Comparison of ENCODE assay signal across 23 mouse cellular contexts in the genomic region with DNA sequence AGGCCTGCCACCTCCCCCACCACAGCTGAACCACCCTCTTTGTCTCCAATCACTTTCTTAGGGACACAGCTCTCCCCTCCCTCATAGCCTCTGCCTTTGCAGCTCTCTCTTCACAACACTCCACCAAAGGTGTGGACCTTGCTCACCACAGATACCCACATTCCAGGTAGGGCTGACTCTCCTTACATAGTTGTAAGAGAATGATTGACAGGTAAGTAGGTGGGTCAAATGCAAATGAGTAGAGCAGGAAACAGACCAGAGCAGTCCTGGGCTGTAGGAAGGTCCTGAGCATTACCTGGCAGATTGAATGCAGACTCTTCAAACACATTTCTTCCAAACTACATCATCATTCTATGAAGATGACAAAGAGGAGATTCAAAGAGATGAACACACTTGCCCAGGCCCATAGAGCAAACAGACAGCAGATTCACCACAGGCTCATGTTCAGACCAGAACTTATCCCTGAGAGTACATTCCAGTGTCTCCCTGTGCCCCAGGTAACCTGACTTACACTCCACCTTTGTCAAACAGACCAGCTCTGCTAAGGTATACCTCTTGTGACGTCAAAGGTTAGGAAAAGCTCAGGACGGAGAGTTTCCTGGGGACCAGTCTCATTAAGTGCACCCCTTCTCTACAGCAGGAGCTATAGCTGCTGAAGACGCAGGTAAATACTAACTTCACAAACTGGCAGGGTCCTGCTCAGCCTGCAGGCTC. TPM values are rescaled to one million over a fixed set of nuclear protein-coding genes. Genes with fewer than 3 reads are reported as not detected.
DNase-seq lines count a peak whose midpoint lies in the region; ATAC-seq and TF ChIP-seq lines count a peak whose summit lies in the region.
"Had no signal": no experiment of that assay in that cellular context is flagged by ENCODE, and none has a peak within 500 bp of the region (broad histone marks: within the 10 kb centered on the region; RNA-seq: fewer than 3 reads in every experiment).

No protein-coding gene starts in this region.

- H3K4me2 ChIP-seq in kidney, embryonic 15.5 days = no peak overlapping the region
- no peak overlapping the region for H3K4me2 ChIP-seq in lung, postnatal 0 days (replicated peaks; ENCODE audit: low read depth, low read length)
- H3K4me2 ChIP-seq in midbrain, postnatal 0 days (ENCODE audit: low read depth, low read length, poor library complexity, severe bottlenecking) = no peak overlapping the region
- H3K4me2 ChIP-seq: forebrain, embryonic 15.5 days; heart, embryonic 13.5 days; liver, embryonic 13.5 days had no signal

- no peak for TF ChIP-seq CTCF in kidney, adult 2 months (conservative IDR thresholded peaks at IDR 0.05; ENCODE audit: insufficient read depth, insufficient read length, low read depth, low read length)
- no peak for TF ChIP-seq CTCF in lung, postnatal 0 days (IDR thresholded peaks at IDR 0.05)
- TF ChIP-seq CTCF in midbrain, postnatal 0 days (IDR thresholded peaks at IDR 0.05) = no peak

- peak; percentile 39 for DNase-seq in kidney, adult 2 months
- peak; percentile 82 for DNase-seq in lung, postnatal 0 days (ENCODE audit: low spot score)
- DNase-seq in lung, adult 18-20 months = no peak
- peak; percentile 71 for DNase-seq in large intestine, adult 2 months (ENCODE audit: low read depth, low spot score)
- no peak for DNase-seq in midbrain, postnatal 0 days (ENCODE audit: low spot score)
- no peak for DNase-seq in cerebellum, adult 9-10 months
- DNase-seq: adrenal gland, postnatal 10 days; cerebellum, adult 18-20 months; heart, postnatal 4 days; layer of hippocampus, postnatal 36 days; liver, embryonic 13.5 days; right cerebral cortex, adult 18-20 months; thymus, postnatal 14 days had no signal

- ATAC-seq in kidney, embryonic 15.5 days (replicated peaks; ENCODE audit: low FRiP score) = no peak
- peak; percentile 91 for ATAC-seq in lung, postnatal 0 days
- no peak for ATAC-seq in midbrain, postnatal 0 days (ENCODE audit: low FRiP score)
- ATAC-seq: forebrain, embryonic 15.5 days; hindbrain, postnatal 0 days; midbrain, embryonic 16.5 days had no signal

- H3K9ac ChIP-seq in kidney, embryonic 15.5 days = no peak overlapping the region
- H3K9ac ChIP-seq in lung, postnatal 0 days (replicated peaks; ENCODE audit: low read depth) = no peak overlapping the region
- no peak overlapping the region for H3K9ac ChIP-seq in midbrain, postnatal 0 days (replicated peaks; ENCODE audit: low read length, poor library complexity, severe bottlenecking)
- H3K9ac ChIP-seq: forebrain, embryonic 15.5 days; heart, embryonic 13.5 days; liver, embryonic 13.5 days had no signal

- 0 out of 2 replicates have a peak, but pooled peaks have one; percentile 1 for TF ChIP-seq EP300 in lung, postnatal 0 days (IDR thresholded peaks at IDR 0.05)

- H3K36me3 ChIP-seq in kidney, adult 2 months (ENCODE audit: control insufficient read depth, insufficient read depth, low read length) = no peaks in the 10 kb centered on the region
- H3K36me3 ChIP-seq in kidney, embryonic 15.5 days = no peaks in the 10 kb centered on the region
- no peaks in the 10 kb centered on the region for H3K36me3 ChIP-seq in lung, postnatal 0 days (ENCODE audit: insufficient read depth, low read length)
- no peaks in the 10 kb centered on the region for H3K36me3 ChIP-seq in midbrain, postnatal 0 days (ENCODE audit: insufficient read depth, low read length)
- H3K36me3 ChIP-seq: forebrain, embryonic 15.5 days; heart, embryonic 13.5 days; liver, embryonic 13.5 days had no signal

- H3K4me1 ChIP-seq in kidney, adult 2 months (ENCODE audit: control insufficient read depth, insufficient read depth, low read length) = no peaks in the 10 kb centered on the region
- no peaks in the 10 kb centered on the region for H3K4me1 ChIP-seq in kidney, embryonic 15.5 days
- H3K4me1 ChIP-seq in lung, postnatal 0 days (ENCODE audit: insufficient read depth, low read depth, low read length) = no peaks in the 10 kb centered on the region; the same call in 1 of the 2 replicates
- H3K4me1 ChIP-seq in midbrain, postnatal 0 days (ENCODE audit: insufficient read depth, low read length) = no peaks in the 10 kb centered on the region
- H3K4me1 ChIP-seq: forebrain, embryonic 15.5 days; heart, embryonic 13.5 days; liver, embryonic 13.5 days had no signal

- no peak overlapping the region for H3K27ac ChIP-seq in kidney, adult 2 months (ENCODE audit: insufficient read depth, low read depth, low read length)
- H3K27ac ChIP-seq in kidney, embryonic 15.5 days = no peak overlapping the region
- peak overlapping the region; percentile 81 for H3K27ac ChIP-seq in lung, postnatal 0 days (ENCODE audit: low read length)
- no peak overlapping the region for H3K27ac ChIP-seq in midbrain, postnatal 0 days (ENCODE audit: low read depth, low read length)
- H3K27ac ChIP-seq: forebrain, embryonic 15.5 days; heart, embryonic 13.5 days; hindbrain, postnatal 0 days; liver, embryonic 13.5 days had no signal

- H3K9me3 ChIP-seq in kidney, embryonic 15.5 days (replicated peaks) = no peaks in the 10 kb centered on the region
- H3K9me3 ChIP-seq in lung, postnatal 0 days (ENCODE audit: low read length) = no peaks in the 10 kb centered on the region
- no peaks in the 10 kb centered on the region for H3K9me3 ChIP-seq in midbrain, postnatal 0 days (ENCODE audit: low read length)
- H3K9me3 ChIP-seq: forebrain, embryonic 15.5 days; heart, embryonic 13.5 days; liver, embryonic 13.5 days had no signal

- no peak overlapping the region for H3K4me3 ChIP-seq in kidney, adult 2 months (ENCODE audit: insufficient read depth, low read depth, low read length)
- no peak overlapping the region for H3K4me3 ChIP-seq in kidney, embryonic 15.5 days (replicated peaks)
- H3K4me3 ChIP-seq in lung, postnatal 0 days (ENCODE audit: low read depth, low read length) = no peak overlapping the region
- H3K4me3 ChIP-seq in midbrain, postnatal 0 days (ENCODE audit: low read depth, low read length) = no peak overlapping the region
- H3K4me3 ChIP-seq: forebrain, embryonic 15.5 days; heart, embryonic 13.5 days; liver, embryonic 13.5 days had no signal

- H3K27me3 ChIP-seq in kidney, adult 2 months (replicated peaks; ENCODE audit: control insufficient read depth, insufficient read depth, low read length) = no peaks in the 10 kb centered on the region
- no peaks in the 10 kb centered on the region for H3K27me3 ChIP-seq in kidney, embryonic 15.5 days
- no peaks in the 10 kb centered on the region for H3K27me3 ChIP-seq in lung, postnatal 0 days (replicated peaks; ENCODE audit: insufficient read depth, low read length)
- no peaks in the 10 kb centered on the region for H3K27me3 ChIP-seq in midbrain, postnatal 0 days (ENCODE audit: insufficient read depth, low read length)
- H3K27me3 ChIP-seq: forebrain, embryonic 15.5 days had no signal

- WGBS in kidney, adult 2 months = 80% methylated on average over 3 of the region's 3 CpGs
- 74% methylated on average over 3 of the region's 3 CpGs for whole genome bisulfite sequencing in kidney, embryonic 15.5 days
- WGBS in lung, postnatal 0 days = 49% methylated on average over 3 of the region's 3 CpGs
- WGBS in large intestine, adult 2 months = 40% methylated on average over 3 of the region's 3 CpGs
- WGBS in midbrain, postnatal 0 days = 71% methylated on average over 3 of the region's 3 CpGs

- TF ChIP-seq POLR2A in kidney, adult 2 months (IDR thresholded peaks at IDR 0.05; ENCODE audit: low read depth, low read length) = no peak

RNA-seq across cellular contexts. Expression of a gene that starts 8.2 kb away (rescaled TPM):
- 0.57 and 1.0 TPM in 2 replicates for polyA plus RNA-seq in kidney, adult 2 months (2012; rRNA removed)
- 1.2 and 1.3 TPM in 2 replicates for polyA plus RNA-seq in kidney, embryonic 15.5 days (2015; fragmentation: Nextera tagmentation; extraction: Ambion mirVana)
- polyA plus RNA-seq in lung, postnatal 0 days (2015; fragmentation: Nextera tagmentation; extraction: Ambion mirVana) = 6.4 and 6.6 TPM in 2 replicates
- 0.19 and 0.22 TPM in 2 replicates for polyA plus RNA-seq in large intestine, adult 2 months (2012; rRNA removed)
- total RNA-seq in midbrain, postnatal 0 days (2014; rRNA removed) = 0.16 and 1.3 TPM in 2 replicates
- polyA plus RNA-seq in midbrain, postnatal 0 days (2015; fragmentation: Nextera tagmentation; extraction: Ambion mirVana) = 0.60 and 0.97 TPM in 2 replicates
- total RNA-seq: granulocyte monocyte progenitor cell, adult 5-6 weeks; megakaryocyte-erythroid progenitor cell, adult 5-6 weeks had no signal

RNA-seq across cellular contexts. Expression of a gene that starts 8.2 kb away (rescaled TPM):
- 32.6 and 34.5 TPM in 2 replicates for polyA plus RNA-seq in kidney, adult 2 months (2012; rRNA removed)
- polyA plus RNA-seq in kidney, embryonic 15.5 days (2015; fragmentation: Nextera tagmentation; extraction: Ambion mirVana) = 74.6 and 75.1 TPM in 2 replicates
- 47.1 and 47.2 TPM in 2 replicates for polyA plus RNA-seq in lung, postnatal 0 days (2015; fragmentation: Nextera tagmentation; extraction: Ambion mirVana)
- polyA plus RNA-seq in large intestine, adult 2 months (2012; rRNA removed) = 17.3 and 27.6 TPM in 2 replicates
- total RNA-seq in midbrain, postnatal 0 days (2014; rRNA removed) = 18.5 and 24.7 TPM in 2 replicates
- polyA plus RNA-seq in midbrain, postnatal 0 days (2015; fragmentation: Nextera tagmentation; extraction: Ambion mirVana) = 48.4 and 54.2 TPM in 2 replicates

RNA-seq across cellular contexts. Expression of a gene that starts 22.4 kb away (rescaled TPM):
- polyA plus RNA-seq in kidney, adult 2 months (2012; rRNA removed) = not detected in 2 replicates
- polyA plus RNA-seq in kidney, embryonic 15.5 days (2015; fragmentation: Nextera tagmentation; extraction: Ambion mirVana) = not detected in 2 replicates
- polyA plus RNA-seq in lung, postnatal 0 days (2015; fragmentation: Nextera tagmentation; extraction: Ambion mirVana) = not detected in 2 replicates
- polyA plus RNA-seq in large intestine, adult 2 months (2012; rRNA removed) = not detected in 2 replicates
- not detected in 2 replicates for total RNA-seq in midbrain, postnatal 0 days (2014; rRNA removed)
- not detected in 2 replicates for polyA plus RNA-seq in midbrain, postnatal 0 days (2015; fragmentation: Nextera tagmentation; extraction: Ambion mirVana)
- total RNA-seq: adrenal gland, postnatal 10 days; granulocyte monocyte progenitor cell, adult 5-6 weeks; heart, postnatal 4 days; hindbrain, postnatal 0 days; layer of hippocampus, adult 18-20 months; layer of hippocampus, postnatal 36 days; left cerebral cortex, postnatal 25 days; megakaryocyte-erythroid progenitor cell, adult 5-6 weeks had no signal
- polyA plus RNA-seq: embryonic facial prominence, embryonic 11.5 days; forebrain, embryonic 15.5 days; heart, embryonic 13.5 days; hindbrain, postnatal 0 days; liver, embryonic 13.5 days; midbrain, embryonic 16.5 days had no signal

RNA-seq across cellular contexts. Expression of a gene that starts 32.2 kb away (rescaled TPM):
- polyA plus RNA-seq in kidney, adult 2 months (2012; rRNA removed) = 6.6 and 7.1 TPM in 2 replicates
- polyA plus RNA-seq in kidney, embryonic 15.5 days (2015; fragmentation: Nextera tagmentation; extraction: Ambion mirVana) = 517 and 530 TPM in 2 replicates
- polyA plus RNA-seq in lung, postnatal 0 days (2015; fragmentation: Nextera tagmentation; extraction: Ambion mirVana) = 21.1 and 33.3 TPM in 2 replicates
- 154 and 183 TPM in 2 replicates for polyA plus RNA-seq in large intestine, adult 2 months (2012; rRNA removed)
- total RNA-seq in midbrain, postnatal 0 days (2014; rRNA removed) = 14.6 and 38.5 TPM in 2 replicates
- 18.1 and 18.4 TPM in 2 replicates for polyA plus RNA-seq in midbrain, postnatal 0 days (2015; fragmentation: Nextera tagmentation; extraction: Ambion mirVana)

RNA-seq across cellular contexts. Expression of a gene that starts 39.2 kb away (rescaled TPM):
- not detected in 2 replicates for polyA plus RNA-seq in kidney, adult 2 months (2012; rRNA removed)
- polyA plus RNA-seq in kidney, embryonic 15.5 days (2015; fragmentation: Nextera tagmentation; extraction: Ambion mirVana) = 0.65 and 0.76 TPM in 2 replicates
- not detected in 2 replicates for polyA plus RNA-seq in lung, postnatal 0 days (2015; fragmentation: Nextera tagmentation; extraction: Ambion mirVana)
- polyA plus RNA-seq in large intestine, adult 2 months (2012; rRNA removed) = not detected in 2 replicates
- total RNA-seq in midbrain, postnatal 0 days (2014; rRNA removed) = not detected in 2 replicates
- not detected in 2 replicates for polyA plus RNA-seq in midbrain, postnatal 0 days (2015; fragmentation: Nextera tagmentation; extraction: Ambion mirVana)
- total RNA-seq: adrenal gland, postnatal 10 days; granulocyte monocyte progenitor cell, adult 5-6 weeks; heart, postnatal 4 days; hindbrain, postnatal 0 days; layer of hippocampus, adult 18-20 months; layer of hippocampus, postnatal 36 days; left cerebral cortex, postnatal 25 days; megakaryocyte-erythroid progenitor cell, adult 5-6 weeks had no signal
- polyA plus RNA-seq: embryonic facial prominence, embryonic 11.5 days; forebrain, embryonic 15.5 days; heart, embryonic 13.5 days; hindbrain, postnatal 0 days; liver, embryonic 13.5 days; midbrain, embryonic 16.5 days had no signal

Comparison
In these comparisons a context has a peak if more than half of its experiments do, and no peak if none do; other contexts are left out.
1. DNase-seq: peak in kidney, adult 2 months (single experiment), lung, postnatal 0 days (single experiment) and large intestine, adult 2 months (single experiment); none in lung, adult 18-20 months (0 of 2), midbrain, postnatal 0 days (single experiment) and cerebellum, adult 9-10 months (single experiment).